Mouse (Mus musculus): ENCODE results near the gene Cd4. TPM values are rescaled to one million over a fixed set of nuclear protein-coding genes. Genes with fewer than 3 reads are reported as not detected.
A peak's percentile ranks its signal among the peaks of the same experiment; 100 is the strongest.

The Cd4 gene
- polyA plus RNA-seq, 1 experiment from 2014 or later: 0.15 TPM

GRCm38 (mm10) chr6:124856916-124857839, 30.8 kb downstream of the Cd4 start, which contains the start of gene P3h3:
TSS of gene P3h3 (minus strand) at chr6:124857752.
- H3K4me1 ChIP-seq: peaks cover 48% of the 10 kb centered on the region

GRCm38 (mm10) chr6:124856321-124856720, 31.7 kb downstream of the Cd4 start:
- WGBS: 7% methylated on average over 14 of the region's 14 CpGs
- Histone ChIP-seq H3K4me3 (peak overlapping the region; percentile 82), H3K4me1 (peaks cover 40% of the 10 kb centered on the region), H3K9ac (replicated peaks) (peak overlapping the region; percentile 97), H3K36me3 (peaks cover 7% of the 10 kb centered on the region; the same call in 1 of the 2 replicates), H3K27me3 (no peaks in the 10 kb centered on the region), H3K27ac (replicated peaks) (peak overlapping the region; percentile 99), H3K9me3 (no peaks in the 10 kb centered on the region), H3K4me2 (replicated peaks) (peak overlapping the region; percentile 68)
- ATAC-seq (replicated peaks): peak; percentile 64

More at GRCm38 (mm10) chr6:124856916-124857839, 30.8 kb downstream of the Cd4 start, which contains the start of gene P3h3:
- peak within 1 kb of the TSS; percentile 99 for H3K27ac ChIP-seq (replicated peaks)
- no peaks in the 10 kb centered on the region for H3K9me3 ChIP-seq
- H3K9ac ChIP-seq (replicated peaks): peak within 1 kb of the TSS; percentile 97
- H3K36me3 ChIP-seq: peaks cover 7% of the 10 kb centered on the region; the same call in 1 of the 2 replicates
- H3K27me3 ChIP-seq: no peaks in the 10 kb centered on the region
- ATAC-seq (replicated peaks): peak; percentile 86
- H3K4me2 ChIP-seq (replicated peaks): peak within 1 kb of the TSS; percentile 68
- peak within 1 kb of the TSS; percentile 82 for H3K4me3 ChIP-seq
- WGBS: under 1% methylated on average over 81 of the region's 86 CpGs

GRCm38 (mm10) chr6:124854647-124855046, 33.4 kb downstream of the Cd4 start:
- Histone ChIP-seq H3K4me1 (peaks cover 24% of the 10 kb centered on the region), H3K9ac (replicated peaks) (no peak overlapping the region), H3K9me3 (no peaks in the 10 kb centered on the region), H3K27me3 (no peaks in the 10 kb centered on the region), H3K4me2 (replicated peaks) (no peak overlapping the region), H3K27ac (replicated peaks) (no peak overlapping the region), H3K36me3 (peaks cover 14% of the 10 kb centered on the region; the same call in 1 of the 2 replicates), H3K4me3 (no peak overlapping the region)
- 82% methylated on average over 12 of the region's 12 CpGs for WGBS
- ATAC-seq (replicated peaks): no peak

GRCm38 (mm10) chr6:124850535-124850934, 37.5 kb downstream of the Cd4 start:
- Histone ChIP-seq H3K36me3 (peaks cover 14% of the 10 kb centered on the region; the same call in 1 of the 2 replicates), H3K4me2 (replicated peaks) (no peak overlapping the region), H3K9me3 (no peaks in the 10 kb centered on the region), H3K27ac (replicated peaks) (no peak overlapping the region), H3K4me3 (no peak overlapping the region), H3K4me1 (peaks cover 3% of the 10 kb centered on the region; the same call in 1 of the 2 replicates), H3K9ac (replicated peaks) (no peak overlapping the region), H3K27me3 (no peaks in the 10 kb centered on the region)
- no peak for ATAC-seq (replicated peaks)
- 65% methylated on average over 8 of the region's 8 CpGs for WGBS

GRCm38 (mm10) chr6:124847305-124847704, 40.7 kb downstream of the Cd4 start:
- H3K27me3 ChIP-seq: no peaks in the 10 kb centered on the region
- peak; percentile 87 for ATAC-seq (replicated peaks)

GRCm38 (mm10) chr6:124840241-124841167, 47.5 kb downstream of the Cd4 start, which contains the start of gene Gnb3:
TSS of gene Gnb3 (minus strand) at chr6:124840275.
- Histone ChIP-seq H3K4me2 (replicated peaks) (no peak within 1 kb of the TSS), H3K27ac (replicated peaks) (no peak within 1 kb of the TSS), H3K36me3 (peaks cover 10% of the 10 kb centered on the region; the same call in 1 of the 2 replicates), H3K4me3 (no peak within 1 kb of the TSS), H3K9me3 (no peaks in the 10 kb centered on the region), H3K9ac (replicated peaks) (0 out of 2 replicates have a peak within 1 kb of the TSS, but pooled peaks have one; percentile 10), H3K4me1 (peaks cover 6% of the 10 kb centered on the region; the same call in 1 of the 2 replicates), H3K27me3 (no peaks in the 10 kb centered on the region)
- 28% methylated on average over 15 of the region's 15 CpGs for WGBS
- ATAC-seq (replicated peaks): no peak

More at GRCm38 (mm10) chr6:124847305-124847704, 40.7 kb downstream of the Cd4 start:
- Histone ChIP-seq H3K4me2 (replicated peaks) (no peak overlapping the region), H3K27ac (replicated peaks) (peak overlapping the region; percentile 12), H3K36me3 (peaks cover 20% of the 10 kb centered on the region; the same call in 1 of the 2 replicates), H3K4me1 (peaks cover 3% of the 10 kb centered on the region; the same call in 1 of the 2 replicates), H3K4me3 (no peak overlapping the region), H3K9me3 (no peaks in the 10 kb centered on the region), H3K9ac (replicated peaks) (no peak overlapping the region)
- WGBS: 2% methylated on average over 9 of the region's 9 CpGs

- Histone ChIP-seq H3K9me3 (no peaks in the 10 kb centered on the region), H3K4me1 (peaks cover 6% of the 10 kb centered on the region; the same call in 1 of the 2 replicates), H3K27me3 (no peaks in the 10 kb centered on the region), H3K4me2 (replicated peaks) (no peak overlapping the region), H3K27ac (replicated peaks) (no peak overlapping the region), H3K36me3 (peaks cover 9% of the 10 kb centered on the region; the same call in 1 of the 2 replicates), H3K4me3 (no peak overlapping the region), H3K9ac (replicated peaks) (0 out of 2 replicates have a peak overlapping the region, but pooled peaks have one; percentile 10)
- no peak for ATAC-seq (replicated peaks)
- WGBS: 19% methylated on average over 8 of the region's 8 CpGs
Measured at GRCm38 (mm10) chr6:124839805-124840204, 48.2 kb downstream of the Cd4 start.

- WGBS: 79% methylated on average over 7 of the region's 7 CpGs
- peaks cover 6% of the 10 kb centered on the region; the same call in 1 of the 2 replicates for H3K36me3 ChIP-seq
- no peaks in the 10 kb centered on the region for H3K27me3 ChIP-seq
- no peak overlapping the region for H3K27ac ChIP-seq (replicated peaks)
- no peaks in the 10 kb centered on the region for H3K9me3 ChIP-seq
- no peak overlapping the region for H3K9ac ChIP-seq (replicated peaks)
- ATAC-seq (replicated peaks): no peak
- H3K4me1 ChIP-seq: peaks cover 18% of the 10 kb centered on the region; the same call in 1 of the 2 replicates
- no peak overlapping the region for H3K4me2 ChIP-seq (replicated peaks)
- no peak overlapping the region for H3K4me3 ChIP-seq
Measured at GRCm38 (mm10) chr6:124836411-124836810, 51.6 kb downstream of the Cd4 start.

GRCm38 (mm10) chr6:124835531-124835930, 52.5 kb downstream of the Cd4 start:
- H3K27me3 ChIP-seq: no peaks in the 10 kb centered on the region
- H3K27ac ChIP-seq (replicated peaks): no peak overlapping the region
- no peak overlapping the region for H3K9ac ChIP-seq (replicated peaks)
- no peak overlapping the region for H3K4me3 ChIP-seq
- H3K9me3 ChIP-seq: no peaks in the 10 kb centered on the region
- peaks cover 27% of the 10 kb centered on the region for H3K4me1 ChIP-seq
- WGBS: 69% methylated on average over 10 of the region's 10 CpGs
- H3K4me2 ChIP-seq (replicated peaks): no peak overlapping the region
- ATAC-seq (replicated peaks): no peak
- peaks cover 6% of the 10 kb centered on the region; the same call in 1 of the 2 replicates for H3K36me3 ChIP-seq

GRCm38 (mm10) chr6:124834512-124835081, 53.4 kb downstream of the Cd4 start:
- Histone ChIP-seq H3K9ac (replicated peaks) (no peak overlapping the region), H3K27ac (replicated peaks) (no peak overlapping the region), H3K27me3 (no peaks in the 10 kb centered on the region), H3K36me3 (peaks cover 6% of the 10 kb centered on the region; the same call in 1 of the 2 replicates), H3K4me2 (replicated peaks) (no peak overlapping the region), H3K9me3 (no peaks in the 10 kb centered on the region), H3K4me3 (no peak overlapping the region), H3K4me1 (peaks cover 27% of the 10 kb centered on the region)
- ATAC-seq (replicated peaks): no peak
- 86% methylated on average over 6 of the region's 6 CpGs for WGBS

GRCm38 (mm10) chr6:124831649-124832048, 56.4 kb downstream of the Cd4 start:
- no peak overlapping the region; the same call in 1 of the 2 replicates for H3K4me3 ChIP-seq
- H3K4me1 ChIP-seq: peaks cover 37% of the 10 kb centered on the region
- ATAC-seq (replicated peaks): no peak
- no peak overlapping the region for H3K27ac ChIP-seq (replicated peaks)
- no peak overlapping the region; the same call in 1 of the 2 replicates for H3K4me2 ChIP-seq (replicated peaks)
- no peak overlapping the region for H3K9ac ChIP-seq (replicated peaks)
- H3K27me3 ChIP-seq: no peaks in the 10 kb centered on the region
- peaks cover 6% of the 10 kb centered on the region; the same call in 1 of the 2 replicates for H3K36me3 ChIP-seq
- WGBS: 87% methylated on average over 8 of the region's 8 CpGs
- no peaks in the 10 kb centered on the region for H3K9me3 ChIP-seq

All from forebrain, embryonic 15.5 days (tissue).